Mouse (Mus musculus) bone marrow, adult 2 months (tissue): ENCODE results near the gene Appl1. TPM values are rescaled to one million over a fixed set of nuclear protein-coding genes. Genes with fewer than 3 reads are reported as not detected.

ENCODE experiments used
- H3K27ac ChIP-seq: fragments of 200-500 bp; 2 replicates; pipeline ENCODE4 v1.5.1; 2012; ENCODE audit warnings: low read depth, mild to moderate bottlenecking, control low read depth, inconsistent platforms, low read length; ENCODE audit not compliant: control insufficient read depth, poor library complexity, insufficient read depth
- H3K4me1 ChIP-seq: fragments of 200-500 bp; 2 replicates; pipeline ENCODE4 v1.6.1; 2011; ENCODE audit warnings: low read length; ENCODE audit not compliant: control insufficient read depth, insufficient read depth
- H3K4me3 ChIP-seq: fragments of 200-500 bp; replicated peaks from 2 replicates; pipeline ENCODE3; 2011; ENCODE audit warnings: mild to moderate bottlenecking, low read depth, low read length, control low read depth; ENCODE audit not compliant: control insufficient read depth
- CTCF ChIP-seq: fragments of 200-500 bp; IDR thresholded peaks from 2 replicates; pipeline ENCODE4 v1.5.1; 2011; ENCODE audit warnings: low read length, control low read depth; ENCODE audit not compliant: control insufficient read depth, insufficient read depth
- POLR2A ChIP-seq: fragments of 200-500 bp; IDR thresholded peaks from 2 replicates; pipeline ENCODE4 v1.6.1; 2011; ENCODE audit warnings: low read depth, mild to moderate bottlenecking, control low read depth, low read length, borderline replicate concordance; ENCODE audit not compliant: control insufficient read depth
- WGBS: fragments of 180-500 bp; shearing (Covaris S2); methylation state at CpG from one replicate; pipeline ENCODE4 v1.1.7; 2018; 5-methylcytosine and 5-hydroxymethylcytosine counted together
- polyA plus RNA-seq: library from polyadenylated mRNA; stranded (reverse); fragments of >200 nt; gene quantifications from 2 replicates; pipeline ENCODE4 v1.2.4, GENCODE M21; 2011; ENCODE audit warnings: low replicate concordance; ENCODE audit not compliant: missing spikeins, insufficient read depth, insufficient read length

Gene Appl1
- polyA plus RNA-seq, 1 experiment: 7.5 TPM

GRCm38 (mm10) chr14:26994211-26994741 lies 23.2 kb upstream of the Appl1 start, which contains the start of gene Hesx1:
Hesx1 (plus strand) TSS chr14:26994416.
- Histone ChIP-seq H3K27ac (no peak within 1 kb of the TSS), H3K4me1 (no peaks in the 10 kb centered on the region; the same call in 1 of the 2 replicates), H3K4me3 (peak within 1 kb of the TSS; percentile 35)
- under 1% methylated on average over 16 of the region's 16 CpGs for WGBS
- peak; percentile 14; the same call in 1 of the 2 replicates for TF ChIP-seq CTCF
- TF ChIP-seq POLR2A: no peak

GRCm38 (mm10) chr14:26993427-26993826 lies 22.4 kb upstream of the Appl1 start:
- 39% methylated on average over 3 of the region's 3 CpGs for WGBS
- Histone ChIP-seq H3K4me1 (no peaks in the 10 kb centered on the region), H3K4me3 (no peak overlapping the region), H3K27ac (no peak overlapping the region)
- TF ChIP-seq CTCF (no peak), POLR2A (no peak)

GRCm38 (mm10) chr14:26991622-26992021 lies 20.6 kb upstream of the Appl1 start:
- Histone ChIP-seq H3K4me3 (no peak overlapping the region), H3K4me1 (no peaks in the 10 kb centered on the region), H3K27ac (no peak overlapping the region)
- whole genome bisulfite sequencing: 88% methylated on average over 18 of the region's 18 CpGs
- no peak for TF ChIP-seq CTCF
- TF ChIP-seq POLR2A: no peak

GRCm38 (mm10) chr14:26988694-26989093 lies 17.7 kb upstream of the Appl1 start:
- Histone ChIP-seq H3K27ac (no peak overlapping the region), H3K4me1 (no peaks in the 10 kb centered on the region), H3K4me3 (no peak overlapping the region)
- WGBS: 58% methylated on average over 2 of the region's 2 CpGs
- TF ChIP-seq POLR2A (no peak), CTCF (0 out of 2 replicates have a peak, but pooled peaks have one; percentile 47)

DNA sequence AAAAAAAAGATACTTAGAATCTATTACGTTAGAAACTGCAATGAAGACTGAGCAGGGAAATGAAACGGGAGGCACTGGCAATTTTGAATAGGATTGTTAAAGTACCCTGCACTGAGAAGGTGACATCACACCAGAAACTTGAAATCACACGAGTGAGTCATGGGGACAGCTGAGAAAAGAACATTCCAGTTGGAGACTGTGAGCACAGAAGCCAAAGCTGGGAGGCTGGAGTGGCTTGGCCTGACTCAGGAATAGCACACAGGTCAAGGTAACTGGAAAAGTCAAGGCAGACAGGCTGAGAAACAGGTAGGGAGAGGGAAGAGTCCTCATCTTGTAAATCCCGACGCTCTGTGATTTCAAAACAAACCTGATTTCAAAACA lies 11.1 kb upstream of the Appl1 start:
- Histone ChIP-seq H3K4me3 (no peak overlapping the region), H3K4me1 (no peaks in the 10 kb centered on the region), H3K27ac (no peak overlapping the region)
- 70% methylated on average over 5 of the region's 5 CpGs for WGBS
- no peak for TF ChIP-seq CTCF
- no peak for TF ChIP-seq POLR2A

DNA sequence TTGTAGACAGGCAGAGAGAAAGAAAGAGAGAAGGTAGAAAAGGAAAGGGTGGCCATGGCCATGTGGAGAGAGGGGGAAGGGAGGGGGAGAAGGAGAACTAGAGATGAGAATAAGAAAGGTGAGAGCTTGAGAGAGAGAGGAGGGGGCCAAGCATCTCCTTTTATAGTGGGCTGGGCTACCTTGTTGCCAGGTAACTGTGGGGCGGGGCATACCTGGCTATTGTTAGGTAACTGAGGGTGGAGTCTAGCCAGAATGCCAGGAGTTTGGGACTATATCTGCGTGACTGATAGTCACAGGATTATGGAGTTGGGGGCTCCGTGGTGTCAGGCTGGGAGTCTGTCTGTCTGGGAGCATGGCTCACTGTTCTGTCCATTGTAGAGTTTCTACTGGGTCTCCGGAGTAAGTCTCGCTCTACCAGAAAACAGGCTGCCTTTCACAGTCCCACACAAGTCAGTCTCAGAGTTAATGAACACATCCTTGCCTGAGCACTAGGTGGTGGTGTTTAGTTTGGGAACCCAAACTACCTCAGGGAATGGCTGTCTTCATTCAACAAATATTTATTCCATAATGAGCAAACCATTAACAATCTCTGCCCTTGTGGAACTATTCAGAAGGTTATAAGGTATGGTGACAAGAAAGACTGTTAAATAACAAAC lies 10.6 kb upstream of the Appl1 start:
- no peak overlapping the region for H3K4me3 ChIP-seq
- H3K4me1 ChIP-seq: no peaks in the 10 kb centered on the region
- WGBS: 81% methylated on average over 5 of the region's 5 CpGs
- no peak overlapping the region for H3K27ac ChIP-seq
- TF ChIP-seq POLR2A (no peak), CTCF (no peak)

DNA sequence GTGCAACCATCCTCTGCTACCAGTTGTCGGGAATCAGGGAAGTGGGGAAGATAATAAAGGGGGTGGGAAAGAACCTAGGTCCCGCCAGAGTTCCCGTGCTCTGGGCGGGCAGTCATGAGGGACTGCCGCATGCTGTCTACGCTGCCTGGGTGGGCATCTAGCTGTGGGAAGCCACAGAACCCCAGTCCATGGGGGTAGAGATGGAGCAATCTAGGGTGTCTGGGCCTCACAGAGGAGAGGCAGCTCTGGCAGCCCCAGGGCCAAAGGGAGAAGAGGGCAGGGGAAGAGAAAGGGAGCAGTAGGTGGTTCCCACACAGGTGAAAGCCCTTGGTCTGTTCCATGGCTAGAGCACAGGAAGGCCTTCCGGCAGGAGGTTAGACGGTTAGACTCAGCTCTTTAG lies 10.0 kb upstream of the Appl1 start:
- TF ChIP-seq POLR2A (no peak), CTCF (no peak)
- H3K27ac ChIP-seq: no peak overlapping the region
- H3K4me1 ChIP-seq: no peaks in the 10 kb centered on the region
- H3K4me3 ChIP-seq: no peak overlapping the region
- 91% methylated on average over 8 of the region's 8 CpGs for WGBS

DNA sequence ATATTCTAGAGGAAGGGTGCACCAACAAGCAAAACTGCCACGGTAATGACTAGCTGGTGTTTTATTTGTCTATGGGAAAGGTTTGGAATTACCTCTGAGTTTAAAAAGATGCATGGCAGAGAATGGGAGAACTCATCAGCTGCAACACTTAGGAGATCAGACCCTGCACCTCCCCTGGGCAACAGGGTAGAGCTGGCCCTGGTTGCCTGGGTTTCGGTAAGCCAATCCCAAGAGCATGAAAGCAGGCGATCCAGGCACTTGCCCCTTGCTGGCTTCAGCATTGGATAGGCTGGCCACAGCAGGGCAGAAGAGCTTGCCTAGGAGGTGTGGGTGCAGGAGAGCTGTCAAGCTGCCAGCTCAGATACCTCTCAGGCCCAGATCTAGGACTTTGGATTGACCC lies 8.8 kb upstream of the Appl1 start:
- WGBS: 92% methylated on average over 3 of the region's 3 CpGs
- H3K27ac ChIP-seq: no peak overlapping the region

GRCm38 (mm10) chr14:26977500-26977899 lies 6.5 kb upstream of the Appl1 start:
- no peak for TF ChIP-seq CTCF
- TF ChIP-seq POLR2A: no peak
- Histone ChIP-seq H3K27ac (no peak overlapping the region), H3K4me3 (no peak overlapping the region), H3K4me1 (no peaks in the 10 kb centered on the region)
- 26% methylated on average over 2 of the region's 2 CpGs for WGBS

More for the DNA sequence above, 8.8 kb upstream of the Appl1 start:
- Histone ChIP-seq H3K4me1 (no peaks in the 10 kb centered on the region), H3K4me3 (no peak overlapping the region)
- TF ChIP-seq POLR2A: no peak
- TF ChIP-seq CTCF: no peak
